Mouse (Mus musculus): Measurements from ENCODE around the gene Agbl1. TPM values are rescaled to one million over a fixed set of nuclear protein-coding genes. Genes with fewer than 3 reads are reported as not detected.

Gene Agbl1
- polyA plus RNA-seq, 1 experiment from 2014 or later = not detected

- whole genome bisulfite sequencing = 34% methylated on average over 2 of the region's 2 CpGs
- no peaks in the 10 kb centered on the region for H3K36me3 ChIP-seq (ENCODE audit: control insufficient read depth, insufficient read depth, low read length)
- DNase-seq (ENCODE audit: low spot score) (no peak), ATAC-seq (ENCODE audit: low FRiP score, low TSS enrichment) (no peak)
- no peaks in the 10 kb centered on the region for H3K9me3 ChIP-seq (ENCODE audit: control insufficient read depth, low read length)
- no peak overlapping the region for H3K27ac ChIP-seq (replicated peaks)
- H3K4me3 ChIP-seq (ENCODE audit: low read depth, low read length) = no peak overlapping the region
- no peak overlapping the region for H3K9ac ChIP-seq (ENCODE audit: low read length)
- no peaks in the 10 kb centered on the region for H3K27me3 ChIP-seq (ENCODE audit: control insufficient read depth, insufficient read depth, low read length)
- TF ChIP-seq EP300 (optimal IDR thresholded peaks at IDR 0.05) (no peak), CTCF (IDR thresholded peaks at IDR 0.05; ENCODE audit: low read depth) (no peak)
- H3K4me1 ChIP-seq (replicated peaks; ENCODE audit: control insufficient read depth, insufficient read depth) = no peaks in the 10 kb centered on the region
- H3K4me2 ChIP-seq (replicated peaks; ENCODE audit: low read depth) = no peak overlapping the region
Measured at GRCm38 (mm10) chr7:76921671-76922070, 692.0 kb downstream of the Agbl1 start.

- H3K27me3 ChIP-seq (ENCODE audit: control insufficient read depth, insufficient read depth, low read length) = no peaks in the 10 kb centered on the region
- H3K4me2 ChIP-seq (replicated peaks; ENCODE audit: low read depth) = no peak overlapping the region
- TF ChIP-seq CTCF (IDR thresholded peaks at IDR 0.05; ENCODE audit: low read depth) = no peak
- no peak for TF ChIP-seq EP300 (optimal IDR thresholded peaks at IDR 0.05)
- H3K9ac ChIP-seq (ENCODE audit: low read length) = no peak overlapping the region
- no peak overlapping the region for H3K4me3 ChIP-seq (ENCODE audit: low read depth, low read length)
- no peak overlapping the region for H3K27ac ChIP-seq (replicated peaks)
- H3K4me1 ChIP-seq (replicated peaks; ENCODE audit: control insufficient read depth, insufficient read depth) = no peaks in the 10 kb centered on the region
- H3K36me3 ChIP-seq (ENCODE audit: control insufficient read depth, insufficient read depth, low read length) = no peaks in the 10 kb centered on the region
- ATAC-seq (ENCODE audit: low FRiP score, low TSS enrichment) (no peak), DNase-seq (ENCODE audit: low spot score) (no peak)
- H3K9me3 ChIP-seq (ENCODE audit: control insufficient read depth, low read length) = no peaks in the 10 kb centered on the region
Measured at GRCm38 (mm10) chr7:76935219-76935618, 705.5 kb downstream of the Agbl1 start.

GRCm38 (mm10) chr7:76941531-76941930, 711.8 kb downstream of the Agbl1 start:
- no peaks in the 10 kb centered on the region for H3K4me1 ChIP-seq (replicated peaks; ENCODE audit: control insufficient read depth, insufficient read depth)
- no peak overlapping the region for H3K4me3 ChIP-seq (ENCODE audit: low read depth, low read length)
- no peak overlapping the region for H3K9ac ChIP-seq (ENCODE audit: low read length)
- no peaks in the 10 kb centered on the region for H3K27me3 ChIP-seq (ENCODE audit: control insufficient read depth, insufficient read depth, low read length)
- H3K4me2 ChIP-seq (replicated peaks; ENCODE audit: low read depth) = no peak overlapping the region
- no peak overlapping the region for H3K27ac ChIP-seq (replicated peaks)
- TF ChIP-seq EP300 (optimal IDR thresholded peaks at IDR 0.05) = no peak
- peak; percentile 78 for TF ChIP-seq CTCF (IDR thresholded peaks at IDR 0.05; ENCODE audit: low read depth)
- DNase-seq (ENCODE audit: low spot score) (no peak), ATAC-seq (ENCODE audit: low FRiP score, low TSS enrichment) (no peak)
- no peaks in the 10 kb centered on the region for H3K9me3 ChIP-seq (ENCODE audit: control insufficient read depth, low read length)
- H3K36me3 ChIP-seq (ENCODE audit: control insufficient read depth, insufficient read depth, low read length) = no peaks in the 10 kb centered on the region

GRCm38 (mm10) chr7:76971334-76971733, 741.6 kb downstream of the Agbl1 start:
- Histone ChIP-seq H3K9ac (ENCODE audit: low read length) (no peak overlapping the region), H3K4me3 (ENCODE audit: low read depth, low read length) (no peak overlapping the region), H3K27ac (replicated peaks) (no peak overlapping the region), H3K4me2 (replicated peaks; ENCODE audit: low read depth) (no peak overlapping the region), H3K27me3 (ENCODE audit: control insufficient read depth, insufficient read depth, low read length) (no peaks in the 10 kb centered on the region), H3K4me1 (replicated peaks; ENCODE audit: control insufficient read depth, insufficient read depth) (no peaks in the 10 kb centered on the region), H3K36me3 (ENCODE audit: control insufficient read depth, insufficient read depth, low read length) (no peaks in the 10 kb centered on the region), H3K9me3 (ENCODE audit: control insufficient read depth, low read length) (no peaks in the 10 kb centered on the region)
- TF ChIP-seq CTCF (IDR thresholded peaks at IDR 0.05; ENCODE audit: low read depth) = peak; percentile 64
- TF ChIP-seq EP300 (optimal IDR thresholded peaks at IDR 0.05) = no peak
- no peak for ATAC-seq (ENCODE audit: low FRiP score, low TSS enrichment)
- no peak for DNase-seq (ENCODE audit: low spot score)
- 3% methylated on average over 3 of the region's 3 CpGs for WGBS

GRCm38 (mm10) chr7:77009571-77009970, 779.9 kb downstream of the Agbl1 start:
- Histone ChIP-seq H3K36me3 (ENCODE audit: control insufficient read depth, insufficient read depth, low read length) (no peaks in the 10 kb centered on the region), H3K9me3 (ENCODE audit: control insufficient read depth, low read length) (no peaks in the 10 kb centered on the region), H3K4me2 (replicated peaks; ENCODE audit: low read depth) (no peak overlapping the region), H3K4me3 (ENCODE audit: low read depth, low read length) (no peak overlapping the region), H3K4me1 (replicated peaks; ENCODE audit: control insufficient read depth, insufficient read depth) (no peaks in the 10 kb centered on the region), H3K27me3 (ENCODE audit: control insufficient read depth, insufficient read depth, low read length) (no peaks in the 10 kb centered on the region), H3K9ac (ENCODE audit: low read length) (no peak overlapping the region), H3K27ac (replicated peaks) (no peak overlapping the region)
- ATAC-seq (ENCODE audit: low FRiP score, low TSS enrichment) = no peak
- WGBS = 70% methylated on average over 3 of the region's 3 CpGs
- TF ChIP-seq EP300 (optimal IDR thresholded peaks at IDR 0.05) = no peak
- no peak for TF ChIP-seq CTCF (IDR thresholded peaks at IDR 0.05; ENCODE audit: low read depth)
- DNase-seq (ENCODE audit: low spot score) = no peak

GRCm38 (mm10) chr7:77029019-77029418, 799.3 kb downstream of the Agbl1 start:
- no peak overlapping the region for H3K4me3 ChIP-seq (ENCODE audit: low read depth, low read length)
- no peak overlapping the region for H3K27ac ChIP-seq (replicated peaks)
- ATAC-seq (ENCODE audit: low FRiP score, low TSS enrichment) (no peak), DNase-seq (ENCODE audit: low spot score) (no peak)
- no peak overlapping the region for H3K9ac ChIP-seq (ENCODE audit: low read length)
- no peaks in the 10 kb centered on the region for H3K27me3 ChIP-seq (ENCODE audit: control insufficient read depth, insufficient read depth, low read length)
- H3K4me2 ChIP-seq (replicated peaks; ENCODE audit: low read depth) = no peak overlapping the region
- no peaks in the 10 kb centered on the region for H3K36me3 ChIP-seq (ENCODE audit: control insufficient read depth, insufficient read depth, low read length)
- H3K4me1 ChIP-seq (replicated peaks; ENCODE audit: control insufficient read depth, insufficient read depth) = no peaks in the 10 kb centered on the region
- no peaks in the 10 kb centered on the region for H3K9me3 ChIP-seq (ENCODE audit: control insufficient read depth, low read length)
- no peak for TF ChIP-seq CTCF (IDR thresholded peaks at IDR 0.05; ENCODE audit: low read depth)
- no peak for TF ChIP-seq EP300 (optimal IDR thresholded peaks at IDR 0.05)
